Mouse (Mus musculus) monocyte, adult 2 months (primary cell): ENCODE data around the gene Aatk.

ENCODE experiments used
- DNase-seq, 2 experiments: peaks; one replicate each; pipeline ENCODE4 v3.0.0; 2022; ENCODE audit warnings: low spot score in 2 of 2, low read depth in 1 of 2

Aatk gene

DNA sequence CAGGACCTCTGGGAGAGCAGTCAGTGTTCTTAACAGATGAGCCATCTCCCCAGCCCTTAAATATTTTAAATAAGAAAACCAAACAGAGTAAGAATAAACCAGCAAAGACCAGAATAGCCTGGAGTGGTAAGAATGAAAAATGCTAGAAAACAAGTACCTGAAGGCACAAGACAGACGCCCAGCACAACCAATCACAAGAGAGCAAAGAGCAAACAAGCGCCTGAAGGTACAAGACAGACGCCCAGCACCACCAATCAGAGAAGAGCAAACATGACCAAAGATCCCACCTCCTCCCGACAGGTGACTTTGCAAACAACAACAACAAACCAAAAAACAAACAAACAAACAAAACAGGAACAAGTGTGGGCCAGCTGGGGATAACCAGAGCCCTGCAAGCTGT, 6.9 kb upstream of the Aatk start:
- no peak for DNase-seq

DNA sequence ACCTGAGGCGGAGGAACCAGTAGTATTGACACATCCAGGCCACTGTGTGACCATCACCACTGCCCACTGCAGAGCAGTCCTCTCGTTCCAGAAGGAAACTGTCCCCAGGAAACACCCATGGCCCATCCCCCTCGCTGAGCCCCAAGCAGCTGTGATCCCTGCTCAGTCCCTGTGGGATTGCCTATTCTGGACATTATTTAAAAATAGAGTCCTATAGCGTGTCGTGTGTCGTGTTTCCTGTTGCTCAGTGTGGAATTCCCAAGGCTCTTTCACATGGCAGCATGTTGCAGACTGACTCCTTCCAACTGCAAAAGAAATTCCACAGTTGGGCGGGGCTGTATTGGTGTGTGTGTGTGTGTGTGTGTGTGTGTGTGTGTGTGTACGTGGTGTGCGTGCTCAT, 5.3 kb upstream of the Aatk start:
- no peak for DNase-seq

DNA sequence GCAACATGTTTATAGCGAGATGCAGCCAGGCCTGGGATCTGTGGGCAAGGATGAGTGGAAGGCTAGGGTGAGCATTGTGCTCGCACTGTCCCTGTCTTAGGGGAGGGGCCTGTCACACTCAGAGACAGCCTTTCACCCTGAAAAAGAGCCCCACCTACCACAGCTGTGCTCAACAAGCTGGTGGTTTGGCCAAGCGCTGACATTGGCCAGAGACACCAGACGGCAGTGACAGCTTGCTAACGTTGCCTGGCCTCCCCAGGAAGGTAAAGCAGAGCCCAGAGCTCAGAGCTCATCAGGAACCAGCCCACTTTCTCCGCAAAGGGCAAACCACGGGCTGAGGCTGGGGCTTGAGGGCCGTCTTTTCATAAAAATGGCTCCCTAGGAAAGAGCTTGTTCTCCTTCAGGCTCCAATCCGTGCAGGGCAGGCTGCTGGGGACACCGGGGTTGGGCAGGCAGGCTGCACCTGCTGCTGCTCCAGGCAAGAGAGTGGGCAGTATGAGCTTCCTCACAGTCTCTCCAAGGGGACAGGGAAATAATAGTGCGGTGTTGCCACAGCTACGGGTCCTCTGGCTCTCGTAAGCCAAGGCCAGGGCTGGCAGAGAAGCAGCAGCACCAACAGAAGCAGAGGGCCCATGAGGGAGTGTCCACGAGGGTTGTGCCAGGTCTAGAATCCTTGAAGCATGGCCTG, 4.3 kb upstream of the Aatk start:
- DNase-seq = no peak

DNA sequence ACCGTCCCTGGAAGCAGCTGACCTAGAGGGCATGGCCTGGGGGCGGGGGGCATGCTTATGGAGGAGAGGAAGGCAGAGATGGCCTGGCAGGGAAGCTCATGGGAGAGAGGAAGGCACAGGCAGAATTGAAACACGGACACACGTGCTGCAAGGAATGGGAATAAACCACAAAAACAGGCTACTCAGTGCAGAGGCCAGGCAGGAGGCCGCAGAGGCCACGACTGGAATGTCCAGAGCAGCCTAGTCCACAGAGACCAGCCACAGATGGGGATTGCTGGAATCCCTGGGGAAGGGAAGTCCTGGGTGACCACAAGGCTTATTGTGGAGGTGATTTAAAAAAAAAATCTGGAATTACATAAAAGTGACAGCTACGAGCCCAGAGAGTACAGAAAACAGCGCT, 2.1 kb upstream of the Aatk start:
- DNase-seq = no peak

DNA sequence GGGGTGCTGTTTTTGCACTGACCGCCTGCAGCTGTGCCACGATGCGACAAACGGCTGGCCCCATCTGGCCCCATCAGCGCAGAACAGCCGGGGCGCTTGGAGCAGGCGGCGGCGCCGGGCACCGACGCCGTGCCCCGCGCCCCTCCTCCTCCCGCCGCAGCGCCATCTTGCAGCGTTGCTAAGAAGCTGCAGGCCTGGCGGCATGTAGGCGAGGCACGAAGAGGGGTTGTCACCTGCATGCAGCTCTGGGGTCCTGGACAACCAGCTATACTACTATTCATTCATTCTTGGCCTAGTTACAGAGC, 1.2 kb upstream of the Aatk start:
- no peak for DNase-seq

DNA sequence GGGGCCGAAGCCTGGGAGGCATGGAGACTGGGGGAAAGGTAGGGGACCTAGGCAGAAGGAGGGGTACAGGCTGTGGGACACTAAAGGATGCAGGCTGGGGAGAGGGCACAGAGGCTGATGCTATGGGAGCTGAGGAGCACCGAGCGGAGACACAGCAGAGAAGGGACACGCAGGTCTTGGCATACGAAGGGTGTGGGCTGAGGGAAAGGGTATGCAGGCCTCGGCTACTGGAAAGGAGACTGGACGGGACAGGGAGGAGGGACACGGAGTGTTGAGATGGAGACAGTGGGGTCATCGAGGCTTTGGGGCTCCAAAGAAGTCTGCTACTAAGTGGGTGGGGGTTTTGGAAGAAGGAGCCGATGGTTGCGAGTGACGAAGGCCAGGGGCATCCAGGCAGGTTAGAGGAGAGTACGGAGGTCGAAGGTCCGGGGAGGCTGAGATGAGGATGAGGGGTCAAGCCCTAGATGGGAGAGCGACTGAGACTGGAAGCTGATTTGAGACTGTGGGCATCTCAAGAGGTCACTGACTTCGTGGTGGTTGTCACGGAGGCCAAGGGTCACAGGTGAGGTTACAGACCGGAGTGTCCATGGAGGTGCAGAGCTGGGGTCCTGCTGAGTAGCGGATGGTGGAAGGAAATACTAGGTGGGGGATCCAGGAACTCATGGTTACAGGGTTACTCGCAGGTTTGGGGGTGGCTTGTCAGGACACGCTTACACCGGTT, 724 bp upstream of the Aatk start:
- DNase-seq = no peak

DNA sequence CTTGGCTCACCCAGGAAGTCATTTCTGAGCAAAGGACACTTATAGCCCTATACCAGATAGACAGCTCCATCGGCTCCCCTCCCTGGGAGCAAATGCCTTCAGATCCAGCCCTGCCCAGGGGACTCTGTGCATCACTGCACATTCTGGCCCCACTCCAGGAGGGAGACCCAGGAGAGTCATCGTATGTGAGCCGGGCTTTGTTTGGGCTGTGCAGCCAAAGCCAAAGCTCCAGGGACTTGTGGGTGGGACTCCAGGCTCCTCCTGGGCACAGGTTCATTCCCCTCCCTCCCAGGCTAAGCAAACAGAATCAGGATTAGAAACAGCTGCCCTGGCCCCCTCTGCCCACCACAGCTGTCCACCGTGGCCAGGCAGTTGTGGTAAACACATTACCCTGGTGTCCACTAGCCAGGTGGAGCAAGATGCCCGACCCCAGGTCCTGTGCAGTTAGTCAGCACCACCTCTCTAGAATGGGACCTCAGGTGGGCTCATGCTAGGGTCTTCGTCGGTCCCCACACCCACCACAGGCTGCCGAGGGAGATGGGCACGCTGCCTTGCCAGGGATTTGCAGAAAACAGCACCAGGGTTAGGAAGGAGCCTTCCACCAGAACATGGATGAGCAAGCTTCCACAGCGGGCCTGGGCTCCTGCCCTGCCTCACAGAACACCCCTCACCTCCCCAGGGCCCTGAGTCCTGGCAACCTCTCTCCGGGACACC, 971 bp downstream of the Aatk start:
- DNase-seq = no peak

DNA sequence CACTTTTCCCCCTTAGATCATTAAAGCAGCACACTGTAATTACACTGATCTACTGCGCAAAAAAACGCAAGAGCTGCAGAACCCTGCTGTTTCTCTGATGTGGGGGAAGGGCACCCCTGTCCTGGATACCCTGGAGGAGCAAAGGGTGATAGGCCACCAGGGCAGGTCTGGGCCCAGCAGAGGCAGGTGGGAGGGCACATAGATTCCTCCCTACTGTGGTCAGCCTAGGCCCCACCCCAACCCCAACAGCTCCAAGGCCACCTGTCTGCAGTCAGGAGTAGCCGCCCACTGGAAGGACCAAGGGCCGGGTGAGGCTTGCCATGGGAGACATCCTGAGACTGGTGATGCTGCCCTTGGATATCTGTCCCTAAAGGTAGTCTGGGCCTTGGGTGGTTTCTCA, 1.6 kb downstream of the Aatk start:
- no peak for DNase-seq

DNA sequence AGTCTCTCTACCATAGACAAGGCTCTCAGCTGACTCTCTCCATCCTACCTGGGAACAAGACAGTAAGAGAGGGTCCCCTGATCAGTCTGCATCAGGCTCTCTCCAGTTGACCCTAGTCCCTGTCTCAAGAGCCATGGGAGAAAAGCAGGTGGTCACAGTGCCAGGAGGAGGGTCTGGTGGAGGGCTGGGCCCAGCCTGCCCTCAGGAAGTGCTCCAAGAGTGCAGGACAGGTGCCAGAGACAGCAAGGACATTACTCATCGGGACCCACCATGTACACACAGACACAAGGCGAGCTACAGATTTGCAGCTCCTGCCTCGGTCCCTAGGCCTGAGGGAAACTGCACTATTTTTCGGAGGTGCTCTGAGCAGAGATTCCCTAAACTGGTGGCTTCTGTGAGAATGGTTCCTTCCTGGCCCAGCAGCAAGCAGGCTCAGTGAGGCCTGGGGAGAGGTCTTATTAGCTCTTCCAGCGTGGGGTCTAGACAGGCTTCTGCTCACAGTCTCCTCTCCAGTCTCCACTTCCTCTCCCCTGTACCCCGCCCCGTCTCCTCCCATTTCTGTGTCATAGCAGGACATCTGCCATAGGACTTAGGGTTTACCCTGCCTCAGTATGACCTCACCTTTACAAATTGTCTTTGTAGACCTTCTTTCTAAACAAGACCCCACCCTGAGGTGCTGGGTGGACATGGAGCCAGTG, 4.7 kb downstream of the Aatk start:
- DNase-seq = peak in 1 of 2 experiments; percentile 47

DNA sequence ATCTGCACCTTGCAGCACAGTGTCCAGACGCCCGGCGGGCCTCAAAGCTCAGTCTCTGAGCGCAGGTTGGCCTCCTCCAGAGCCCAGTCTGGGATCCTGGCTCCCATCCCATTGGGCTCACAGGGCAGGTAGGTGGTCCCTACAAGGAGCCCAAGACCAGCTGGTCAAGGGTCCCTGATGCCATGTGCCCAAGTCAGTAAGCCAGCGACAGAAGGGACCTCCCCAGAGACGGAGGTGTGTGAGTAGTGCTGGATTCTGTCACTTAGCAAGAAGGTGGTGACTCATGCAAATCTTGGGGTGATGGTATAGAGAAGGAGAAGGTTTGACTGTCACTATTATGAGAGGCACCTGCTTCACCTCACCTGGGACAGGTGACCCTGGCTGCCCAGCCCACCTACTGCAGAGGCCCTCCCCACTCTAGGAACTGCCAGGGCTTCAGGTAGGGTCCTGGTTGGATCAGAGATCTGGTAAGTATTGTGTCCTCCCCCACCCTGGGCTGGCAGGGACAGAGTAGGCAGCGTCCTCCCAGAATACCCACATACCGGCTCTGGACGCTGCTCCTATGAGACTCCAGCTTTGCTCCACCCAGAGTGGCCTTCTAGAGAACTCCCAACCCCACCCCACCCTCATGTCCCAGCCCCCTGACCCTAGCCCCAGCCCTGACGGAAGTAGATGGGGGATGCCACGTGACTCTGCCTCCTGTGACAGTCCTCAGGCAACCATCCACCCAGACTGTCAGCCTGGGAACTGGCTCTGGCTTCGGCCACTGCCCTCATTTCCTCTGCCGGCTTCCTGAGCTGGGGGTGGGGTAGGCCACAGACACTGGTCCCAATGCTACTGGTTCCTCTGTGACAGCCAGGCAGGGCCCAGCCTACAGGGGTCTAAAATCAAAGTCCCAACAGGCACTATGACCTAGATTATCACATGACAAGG, 5.5 kb downstream of the Aatk start:
- peak; percentile 75 to 81 for DNase-seq

DNA sequence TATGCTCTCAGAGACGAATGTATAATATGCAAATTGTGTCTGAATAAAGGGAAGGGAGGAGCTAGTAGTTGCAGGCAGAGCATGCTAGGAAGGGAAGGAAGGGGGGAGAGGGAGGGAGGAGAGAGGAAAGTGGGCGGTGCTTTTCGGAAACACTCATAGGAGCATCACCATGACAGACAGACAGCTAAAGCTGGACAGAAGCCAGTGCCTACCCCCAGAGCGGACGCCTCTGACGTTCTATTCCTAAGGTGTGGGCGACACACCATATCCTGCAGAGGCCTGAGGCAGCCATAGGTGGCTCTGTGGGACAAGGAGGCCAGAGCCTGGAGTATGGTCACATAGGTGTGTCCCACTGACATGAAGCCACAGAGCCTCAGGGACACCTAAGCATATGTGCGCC, 6.5 kb downstream of the Aatk start:
- no peak for DNase-seq

DNA sequence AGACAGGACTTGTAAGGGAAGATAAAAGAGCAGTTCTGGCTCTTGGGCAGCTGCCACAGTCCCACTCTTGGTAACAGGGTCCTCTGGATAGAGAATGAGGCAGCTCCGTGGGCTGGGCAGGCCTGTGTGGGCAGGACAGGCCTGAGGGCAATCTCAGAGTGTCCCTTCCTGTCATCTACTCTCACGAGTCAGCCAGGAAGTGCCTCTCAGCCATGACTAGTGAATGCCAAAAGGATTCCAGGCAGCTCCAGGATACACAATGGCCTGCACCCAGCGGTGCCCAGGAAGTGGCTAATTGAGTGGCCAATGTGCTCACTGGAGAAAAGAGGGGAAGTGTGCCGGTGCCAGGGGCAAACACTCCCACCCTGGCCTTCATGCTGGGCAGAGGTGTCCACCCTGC, 7.4 kb downstream of the Aatk start:
- no peak for DNase-seq

DNA sequence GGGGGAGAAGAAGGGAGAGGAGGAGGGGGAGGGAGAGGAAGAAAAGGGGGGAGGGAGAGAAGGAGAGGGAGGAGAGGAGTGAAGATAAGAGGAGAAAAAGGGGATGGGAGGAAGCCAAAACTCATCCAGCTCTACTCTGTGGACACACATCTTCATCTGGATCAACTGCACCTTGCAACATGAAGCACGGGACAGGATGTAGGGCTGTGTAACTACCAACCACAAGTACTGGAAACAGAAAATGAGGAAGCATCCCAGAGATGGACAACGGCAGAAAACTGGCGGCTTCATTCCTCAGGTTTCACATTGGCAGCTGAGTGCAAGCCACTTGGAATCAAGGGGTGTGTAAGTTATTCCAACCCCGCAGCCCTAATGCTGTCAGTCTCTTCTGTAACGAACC, 12.2 kb downstream of the Aatk start:
- DNase-seq = peak; percentile 56 to 78

DNA sequence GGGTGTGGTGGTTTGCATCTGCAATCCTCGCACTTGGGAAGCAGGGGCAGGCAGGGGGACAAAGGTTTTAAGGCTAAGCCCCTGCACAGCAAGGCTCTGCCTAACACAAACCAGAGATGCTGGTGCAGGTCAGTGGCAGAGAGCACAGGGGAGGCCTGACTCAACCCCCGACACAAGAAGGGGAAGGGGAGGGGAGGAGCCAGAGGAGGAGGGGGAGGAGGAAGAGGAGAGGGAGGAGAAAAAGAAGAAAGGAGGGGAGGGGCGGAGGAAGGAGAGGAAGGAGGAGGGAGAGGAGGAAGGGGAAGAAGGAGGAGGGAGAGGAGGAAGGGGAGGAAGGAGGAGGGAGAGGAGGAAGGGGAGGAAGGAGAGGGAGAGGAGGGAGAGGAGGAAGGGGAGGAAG, 12.7 kb downstream of the Aatk start:
- DNase-seq = no peak

DNA sequence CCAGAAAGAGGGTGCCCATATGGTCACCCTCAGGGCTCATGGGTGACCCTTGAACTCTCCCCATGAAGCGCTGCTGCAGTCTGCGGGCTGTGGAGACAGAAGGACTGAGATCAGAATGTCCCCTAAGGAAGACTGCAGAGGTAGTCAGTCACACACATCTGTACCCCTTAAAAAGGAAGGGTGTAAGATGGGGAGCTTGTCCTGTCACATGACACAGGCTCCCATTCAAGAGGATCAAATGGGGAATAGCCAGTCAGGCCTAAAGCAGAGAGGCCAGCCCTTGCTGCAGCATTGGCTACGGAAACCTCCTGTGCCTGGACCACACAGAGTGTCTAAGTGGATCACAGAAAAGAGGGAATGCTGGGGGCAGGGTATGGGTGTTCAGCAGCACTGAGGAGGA, 13.5 kb downstream of the Aatk start:
- no peak for DNase-seq

DNA sequence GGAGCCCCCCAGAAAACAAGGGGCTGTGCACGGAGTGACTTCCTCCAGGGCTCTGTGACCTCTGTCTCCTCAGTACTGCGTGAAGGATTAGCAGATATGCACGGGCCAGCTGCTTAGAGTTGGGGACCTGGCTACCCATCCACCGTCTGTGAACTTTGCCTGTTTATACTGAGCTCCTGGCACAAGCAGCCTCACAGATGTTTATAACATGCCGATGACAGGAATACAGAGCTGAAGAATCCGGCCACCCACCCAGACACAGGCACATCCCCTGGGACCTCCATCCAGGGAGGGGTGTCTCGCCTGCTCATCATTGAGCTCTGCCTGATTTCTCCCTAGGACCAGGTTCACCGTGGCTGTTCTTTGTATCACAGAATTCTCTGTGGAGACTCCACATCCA, 14.9 kb downstream of the Aatk start:
- DNase-seq = no peak

DNA sequence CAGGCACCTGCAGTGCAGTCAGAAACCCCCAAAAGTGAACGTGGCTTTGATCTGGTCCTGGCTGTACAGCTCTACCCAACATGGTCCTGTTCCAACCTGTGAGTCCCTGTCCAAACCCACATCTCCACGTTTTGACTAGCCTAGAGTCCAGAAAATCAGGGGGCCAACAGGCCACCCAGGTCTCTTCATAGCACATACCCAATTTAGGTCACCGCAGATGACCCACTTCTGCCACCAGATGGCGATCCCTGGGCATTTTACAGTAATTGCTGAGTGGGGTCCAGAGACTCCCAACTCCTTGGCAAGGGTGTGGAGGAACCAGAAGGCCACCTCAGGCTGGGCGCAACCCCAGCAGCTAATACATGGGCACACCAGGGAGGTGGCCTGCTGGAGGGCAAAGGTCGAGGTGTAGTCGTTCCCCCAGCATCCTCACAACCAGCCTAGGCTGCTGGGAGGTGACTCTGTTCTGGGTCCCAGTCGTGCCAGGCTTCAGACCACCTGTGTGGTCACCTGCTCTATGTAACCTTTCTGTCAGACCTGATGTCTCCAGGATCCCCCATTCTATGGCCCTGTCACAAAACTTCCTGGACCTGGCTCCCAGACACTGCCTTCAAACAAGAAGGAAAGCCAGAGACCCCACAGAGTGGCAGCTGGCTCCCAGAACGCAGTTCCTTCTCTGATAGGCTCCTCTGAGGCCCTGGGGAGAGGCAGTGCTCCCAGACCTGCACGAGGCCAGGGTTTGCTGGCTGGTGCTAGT, 16.6 kb downstream of the Aatk start:
- no peak for DNase-seq

DNA sequence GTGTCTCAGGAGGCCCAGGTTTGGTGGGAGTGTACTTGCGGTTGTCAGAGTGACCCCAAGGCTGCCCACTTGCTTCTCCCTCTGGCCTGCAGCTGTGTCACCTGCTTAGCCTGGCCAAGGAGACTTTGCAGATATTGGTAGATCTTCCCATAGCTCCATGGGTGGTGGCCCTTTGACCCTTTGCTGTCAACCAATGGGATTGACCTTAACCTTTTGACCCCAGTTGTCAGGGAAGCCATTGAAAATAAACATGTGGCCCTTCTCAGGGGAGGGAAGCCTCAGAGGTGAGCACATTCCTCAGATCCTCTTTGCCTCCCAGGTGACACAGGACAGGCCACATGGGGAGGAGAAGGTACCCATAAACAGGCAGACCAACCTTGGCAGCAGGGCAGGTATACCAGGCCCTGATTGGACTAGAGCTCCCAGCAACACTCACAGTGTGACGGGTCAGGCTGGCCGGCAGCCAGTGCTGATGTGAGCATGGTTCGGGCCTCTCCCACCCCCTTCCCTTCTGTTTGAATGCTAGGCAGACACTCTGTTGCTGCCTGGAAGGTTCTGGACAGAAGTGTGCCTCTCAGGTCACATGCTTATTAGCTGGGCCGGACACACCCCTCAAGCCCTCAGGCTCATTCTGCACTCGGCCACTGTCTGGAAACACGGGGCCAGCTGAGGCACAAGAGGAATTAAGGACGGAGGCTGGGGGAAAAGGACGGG, 17.4 kb downstream of the Aatk start:
- no peak for DNase-seq

DNA sequence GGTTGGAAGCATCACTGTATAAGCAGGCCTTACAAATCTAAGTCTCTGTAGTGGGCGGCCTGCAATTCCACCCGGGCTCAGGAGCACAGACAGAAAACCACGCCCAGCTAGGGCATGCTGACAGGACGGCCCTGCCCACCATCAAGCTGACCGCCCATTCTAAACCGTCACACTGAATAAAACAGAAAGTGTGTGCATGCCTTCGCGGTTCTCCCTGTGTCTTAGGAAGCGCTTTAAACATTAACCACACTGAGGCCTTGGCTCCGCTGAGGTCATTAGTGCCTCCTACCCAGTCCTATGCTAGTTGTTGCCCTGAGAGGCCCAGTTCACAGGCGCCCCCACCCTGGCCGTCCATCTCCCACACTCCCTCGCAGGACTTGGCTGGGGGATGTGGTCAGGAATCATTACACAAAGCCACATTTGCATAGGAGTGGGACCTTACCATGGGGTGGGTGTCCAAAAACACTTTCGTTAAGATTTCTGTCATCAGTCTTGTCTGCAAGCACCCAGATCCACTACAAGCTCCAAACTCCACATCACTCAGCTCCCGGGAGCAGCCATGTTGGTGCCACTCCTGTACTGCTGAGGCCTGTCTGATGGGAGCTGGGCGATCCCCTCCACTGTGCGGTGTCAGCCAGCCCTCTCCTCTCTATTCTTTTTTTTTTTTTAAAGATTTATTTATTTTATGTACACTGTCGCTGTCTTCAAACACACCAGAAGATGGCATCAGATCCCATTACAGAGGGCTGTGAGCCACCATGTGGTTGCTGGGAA, 18.5 kb downstream of the Aatk start:
- no peak for DNase-seq
